Mouse (Mus musculus) olfactory bulb, adult 2 months (tissue): ENCODE measurements around the gene Aatk. TPM values are rescaled to one million over a fixed set of nuclear protein-coding genes. Genes with fewer than 3 reads are reported as not detected.
A peak's percentile ranks its signal among the peaks of the same experiment; 100 is the strongest.

Source experiments
- H3K27ac ChIP-seq: fragments of 200-500 bp; 2 replicates; pipeline ENCODE4 v1.5.1; 2012; ENCODE audit warnings: low read depth, low read length; ENCODE audit not compliant: insufficient read depth
- H3K4me1 ChIP-seq: fragments of 200-500 bp; 2 replicates; pipeline ENCODE4 v1.6.1; 2012; ENCODE audit warnings: low read length; ENCODE audit not compliant: control insufficient read depth, insufficient read depth
- H3K4me3 ChIP-seq: fragments of 200-500 bp; 2 replicates; pipeline ENCODE4 v1.5.1; 2012; ENCODE audit warnings: mild to moderate bottlenecking, low read depth, low read length, moderate library complexity; ENCODE audit not compliant: insufficient read depth
- CTCF ChIP-seq: fragments of 200-500 bp; IDR thresholded peaks from 2 replicates; pipeline ENCODE4 v1.5.1; 2012; ENCODE audit warnings: low read depth, mild to moderate bottlenecking, low read length, moderate library complexity; ENCODE audit not compliant: insufficient read depth
- POLR2A ChIP-seq: fragments of 200-500 bp; IDR thresholded peaks from 2 replicates; pipeline ENCODE4 v1.6.1; 2012; ENCODE audit warnings: mild to moderate bottlenecking, low read depth, low read length, moderate library complexity; ENCODE audit not compliant: insufficient read depth
- WGBS: fragments of 180-500 bp; shearing (Covaris S2); methylation state at CpG from one replicate; pipeline ENCODE4 v1.1.7; 2018; 5-methylcytosine and 5-hydroxymethylcytosine counted together
- polyA plus RNA-seq: library from polyadenylated mRNA; stranded (reverse); fragments of >200 nt; gene quantifications from 2 replicates; pipeline ENCODE4 v1.2.4, GENCODE M21; 2012; ENCODE audit warnings: low replicate concordance; ENCODE audit not compliant: missing spikeins, insufficient read depth, insufficient read length

Aatk gene
- polyA plus RNA-seq, 1 experiment: not detected

DNA sequence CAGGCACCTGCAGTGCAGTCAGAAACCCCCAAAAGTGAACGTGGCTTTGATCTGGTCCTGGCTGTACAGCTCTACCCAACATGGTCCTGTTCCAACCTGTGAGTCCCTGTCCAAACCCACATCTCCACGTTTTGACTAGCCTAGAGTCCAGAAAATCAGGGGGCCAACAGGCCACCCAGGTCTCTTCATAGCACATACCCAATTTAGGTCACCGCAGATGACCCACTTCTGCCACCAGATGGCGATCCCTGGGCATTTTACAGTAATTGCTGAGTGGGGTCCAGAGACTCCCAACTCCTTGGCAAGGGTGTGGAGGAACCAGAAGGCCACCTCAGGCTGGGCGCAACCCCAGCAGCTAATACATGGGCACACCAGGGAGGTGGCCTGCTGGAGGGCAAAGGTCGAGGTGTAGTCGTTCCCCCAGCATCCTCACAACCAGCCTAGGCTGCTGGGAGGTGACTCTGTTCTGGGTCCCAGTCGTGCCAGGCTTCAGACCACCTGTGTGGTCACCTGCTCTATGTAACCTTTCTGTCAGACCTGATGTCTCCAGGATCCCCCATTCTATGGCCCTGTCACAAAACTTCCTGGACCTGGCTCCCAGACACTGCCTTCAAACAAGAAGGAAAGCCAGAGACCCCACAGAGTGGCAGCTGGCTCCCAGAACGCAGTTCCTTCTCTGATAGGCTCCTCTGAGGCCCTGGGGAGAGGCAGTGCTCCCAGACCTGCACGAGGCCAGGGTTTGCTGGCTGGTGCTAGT, 16.6 kb downstream of the Aatk start:
- no peak overlapping the region for H3K27ac ChIP-seq
- no peak overlapping the region for H3K4me3 ChIP-seq
- 30% methylated on average over 10 of the region's 10 CpGs for WGBS
- TF ChIP-seq POLR2A: no peak
- peak; percentile 41; the same call in 1 of the 2 replicates for TF ChIP-seq CTCF
- peaks cover 44% of the 10 kb centered on the region for H3K4me1 ChIP-seq

DNA sequence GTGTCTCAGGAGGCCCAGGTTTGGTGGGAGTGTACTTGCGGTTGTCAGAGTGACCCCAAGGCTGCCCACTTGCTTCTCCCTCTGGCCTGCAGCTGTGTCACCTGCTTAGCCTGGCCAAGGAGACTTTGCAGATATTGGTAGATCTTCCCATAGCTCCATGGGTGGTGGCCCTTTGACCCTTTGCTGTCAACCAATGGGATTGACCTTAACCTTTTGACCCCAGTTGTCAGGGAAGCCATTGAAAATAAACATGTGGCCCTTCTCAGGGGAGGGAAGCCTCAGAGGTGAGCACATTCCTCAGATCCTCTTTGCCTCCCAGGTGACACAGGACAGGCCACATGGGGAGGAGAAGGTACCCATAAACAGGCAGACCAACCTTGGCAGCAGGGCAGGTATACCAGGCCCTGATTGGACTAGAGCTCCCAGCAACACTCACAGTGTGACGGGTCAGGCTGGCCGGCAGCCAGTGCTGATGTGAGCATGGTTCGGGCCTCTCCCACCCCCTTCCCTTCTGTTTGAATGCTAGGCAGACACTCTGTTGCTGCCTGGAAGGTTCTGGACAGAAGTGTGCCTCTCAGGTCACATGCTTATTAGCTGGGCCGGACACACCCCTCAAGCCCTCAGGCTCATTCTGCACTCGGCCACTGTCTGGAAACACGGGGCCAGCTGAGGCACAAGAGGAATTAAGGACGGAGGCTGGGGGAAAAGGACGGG, 17.4 kb downstream of the Aatk start:
- Histone ChIP-seq H3K4me3 (no peak overlapping the region), H3K4me1 (peaks cover 41% of the 10 kb centered on the region), H3K27ac (no peak overlapping the region)
- 47% methylated on average over 9 of the region's 9 CpGs for WGBS
- TF ChIP-seq POLR2A (no peak), CTCF (no peak)

GRCm38 (mm10) chr11:120028319-120029092, 18.5 kb downstream of the Aatk start:
- WGBS: 64% methylated on average over 18 of the region's 18 CpGs
- TF ChIP-seq POLR2A (no peak), CTCF (no peak)
- no peak overlapping the region for H3K4me3 ChIP-seq
- H3K4me1 ChIP-seq: peaks cover 37% of the 10 kb centered on the region
- no peak overlapping the region for H3K27ac ChIP-seq

- H3K4me1 ChIP-seq: peaks cover 45% of the 10 kb centered on the region
- no peak overlapping the region for H3K4me3 ChIP-seq
- no peak for TF ChIP-seq POLR2A
- TF ChIP-seq CTCF: no peak
- H3K27ac ChIP-seq: no peak overlapping the region
- 72% methylated on average over 3 of the region's 3 CpGs for WGBS
Measured at GRCm38 (mm10) chr11:120026941-120027340, 20.0 kb downstream of the Aatk start.

- TF ChIP-seq POLR2A: no peak
- no peak for TF ChIP-seq CTCF
- Histone ChIP-seq H3K4me1 (peaks cover 48% of the 10 kb centered on the region), H3K27ac (peak overlapping the region; percentile 76), H3K4me3 (no peak overlapping the region)
- 25% methylated on average over 12 of the region's 12 CpGs for WGBS
Measured at GRCm38 (mm10) chr11:120022841-120023240, 24.1 kb downstream of the Aatk start.

GRCm38 (mm10) chr11:120022216-120022615, 24.8 kb downstream of the Aatk start:
- peak overlapping the region; percentile 76 for H3K27ac ChIP-seq
- peaks cover 47% of the 10 kb centered on the region for H3K4me1 ChIP-seq
- 21% methylated on average over 8 of the region's 8 CpGs for WGBS
- TF ChIP-seq CTCF: no peak
- TF ChIP-seq POLR2A: no peak
- H3K4me3 ChIP-seq: no peak overlapping the region

DNA sequence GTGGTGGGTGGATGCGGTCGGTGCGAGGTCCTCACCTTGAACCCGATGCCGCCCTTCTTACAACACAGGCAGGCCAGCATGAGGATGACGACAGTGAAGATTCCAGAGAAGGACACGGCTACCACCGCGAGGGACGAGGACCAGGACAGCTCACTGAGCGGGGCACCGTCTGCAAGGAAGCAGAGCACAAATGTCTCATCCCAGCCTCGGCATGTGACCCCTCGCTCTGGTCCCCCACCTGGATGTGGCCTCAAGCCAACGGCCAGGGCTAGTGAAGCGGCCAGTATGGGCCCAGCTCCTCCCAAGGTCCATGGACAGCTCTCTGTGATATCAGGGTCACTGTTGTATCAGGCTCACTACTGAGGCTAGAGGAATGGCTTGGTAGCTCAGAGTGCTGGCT, 25.6 kb downstream of the Aatk start:
- peaks cover 43% of the 10 kb centered on the region for H3K4me1 ChIP-seq
- no peak overlapping the region for H3K27ac ChIP-seq
- no peak overlapping the region for H3K4me3 ChIP-seq
- no peak for TF ChIP-seq POLR2A
- no peak for TF ChIP-seq CTCF
- WGBS: 93% methylated on average over 16 of the region's 16 CpGs

DNA sequence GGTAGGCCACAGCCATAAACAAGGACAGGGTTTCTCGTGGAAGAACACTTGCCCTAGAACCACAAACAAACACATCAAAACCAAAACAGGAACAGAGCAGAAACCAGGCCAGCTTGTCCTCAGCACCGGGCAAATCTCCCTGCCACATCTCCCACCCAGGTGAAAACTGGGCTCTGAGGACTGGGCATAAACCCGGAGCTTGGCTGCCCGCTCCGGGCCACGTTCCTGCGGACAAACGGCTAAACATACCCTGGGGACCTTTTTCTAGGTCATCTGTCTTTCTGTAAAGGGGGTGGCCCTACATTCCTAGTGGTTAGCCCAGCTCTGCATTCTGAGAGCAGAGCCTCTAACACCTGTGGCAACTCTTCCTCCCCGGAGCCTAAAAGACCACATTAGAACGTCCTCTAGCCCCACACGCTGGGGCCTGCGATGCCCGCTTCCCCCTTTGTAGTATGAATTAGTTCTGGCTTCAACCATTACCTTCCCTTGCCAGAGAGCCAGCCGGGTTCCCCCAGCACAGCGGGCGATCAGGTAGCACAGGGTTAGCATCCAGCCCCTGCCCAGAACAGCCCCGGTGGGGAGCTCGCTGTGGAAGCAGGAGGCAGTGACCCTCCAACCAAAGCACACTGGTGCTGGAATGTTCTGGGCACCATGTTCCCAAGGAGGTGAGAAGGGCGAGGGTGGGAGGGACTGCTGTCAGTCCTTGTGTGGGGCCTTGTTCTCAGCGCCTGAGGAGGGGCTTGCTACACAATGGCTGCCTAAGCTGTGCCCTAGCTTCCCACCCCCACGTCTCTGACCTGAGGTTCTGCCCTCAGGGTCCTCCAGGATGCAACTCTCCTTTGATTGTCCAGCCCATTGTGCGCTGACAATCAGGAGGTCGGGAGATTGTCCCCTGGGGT, 27.2 kb downstream of the Aatk start:
- peak overlapping the region; percentile 11; the same call in 1 of the 2 replicates for H3K4me3 ChIP-seq
- peak overlapping the region; percentile 63; the same call in 1 of the 2 replicates for H3K27ac ChIP-seq
- WGBS: 58% methylated on average over 23 of the region's 23 CpGs
- peaks cover 41% of the 10 kb centered on the region for H3K4me1 ChIP-seq
- TF ChIP-seq POLR2A (no peak), CTCF (no peak)
